Mouse (Mus musculus) liver, embryonic 15.5 days (tissue): ENCODE measurements at regions not wholly inside any gene's neighbourhood (a gene's known extent, or its start where the extent isn't known, plus 50 kb on each side); places are given as distances from the start of the nearest gene placed in this dataset.
"Not testable (repeated sequence)": the region's sequence is repeated elsewhere in the genome, so short reads cannot be mapped to it uniquely, and the experiment has no call there.

ENCODE experiments used
- ATAC-seq: fragments of 200-750 bp; cut with Nextera tagmentation; 2 replicates; pipeline ENCODE4 v1.8.0; 2017; ENCODE audit warnings: moderate number of reproducible peaks, mild to moderate bottlenecking, moderate library complexity; ENCODE audit not compliant: insufficient read depth
- H3K27ac ChIP-seq: fragments of 300-500 bp; sonication (generic); replicated peaks from 2 replicates; pipeline ENCODE4 v1.5.1; 2015; ENCODE audit warnings: mild to moderate bottlenecking, inconsistent platforms
- H3K27me3 ChIP-seq: fragments of 300-500 bp; sonication (generic); 2 replicates; pipeline ENCODE4 v1.6.1; 2015; ENCODE audit warnings: mild to moderate bottlenecking, inconsistent platforms
- H3K36me3 ChIP-seq: fragments of 300-500 bp; sonication (generic); replicated peaks from 2 replicates; pipeline ENCODE4 v1.6.1; 2015; ENCODE audit warnings: moderate library complexity, mild to moderate bottlenecking, inconsistent platforms
- H3K4me1 ChIP-seq: fragments of 300-500 bp; sonication (generic); replicated peaks from 2 replicates; pipeline ENCODE4 v1.6.1; 2015; ENCODE audit warnings: inconsistent platforms
- H3K4me2 ChIP-seq: fragments of 300-500 bp; sonication (generic); 2 replicates; pipeline ENCODE4 v1.6.1; 2015; ENCODE audit warnings: moderate library complexity, mild to moderate bottlenecking, inconsistent platforms
- H3K4me3 ChIP-seq: fragments of 300-500 bp; sonication (generic); replicated peaks from 2 replicates; pipeline ENCODE4 v1.5.1; 2015; ENCODE audit warnings: mild to moderate bottlenecking, inconsistent platforms
- H3K9ac ChIP-seq: fragments of 300-500 bp; sonication (generic); 2 replicates; pipeline ENCODE4 v1.6.1; 2015; ENCODE audit warnings: moderate library complexity, mild to moderate bottlenecking, inconsistent platforms
- H3K9me3 ChIP-seq: fragments of 300-500 bp; sonication (generic); replicated peaks from 2 replicates; pipeline ENCODE4 v1.6.1; 2016; ENCODE audit warnings: inconsistent platforms
- WGBS: fragments of 180-500 bp; shearing (Covaris S2); methylation state at CpG from one replicate; pipeline ENCODE4 v1.1.7; 2015; ENCODE audit warnings: mixed read lengths; ENCODE audit not compliant: insufficient replicate concordance; 5-methylcytosine and 5-hydroxymethylcytosine counted together

- not testable (repeated sequence) for H3K36me3 ChIP-seq, ATAC-seq, H3K4me1 ChIP-seq, H3K27ac ChIP-seq, H3K4me2 ChIP-seq, H3K4me3 ChIP-seq, H3K9me3 ChIP-seq, H3K27me3 ChIP-seq, H3K9ac ChIP-seq
- 37% methylated on average over 4 of the region's 4 CpGs for WGBS
These were observed 292.1 kb upstream of the Pkdcc start for GRCm38 (mm10) chr17:82922986-82923385.

GRCm38 (mm10) chr17:82925751-82926150, 289.3 kb upstream of the Pkdcc start:
- no peak overlapping the region for H3K27ac ChIP-seq
- H3K9ac ChIP-seq, result no peak overlapping the region
- no peak overlapping the region for H3K4me3 ChIP-seq
- H3K4me2 ChIP-seq, result no peak overlapping the region
- no peaks in the 10 kb centered on the region for H3K27me3 ChIP-seq
- 52% methylated on average over 2 of the region's 2 CpGs for WGBS
- no peaks in the 10 kb centered on the region for H3K36me3 ChIP-seq
- ATAC-seq, result no peak
- no peaks in the 10 kb centered on the region for H3K4me1 ChIP-seq
- no peaks in the 10 kb centered on the region for H3K9me3 ChIP-seq

- no peak overlapping the region for H3K9ac ChIP-seq
- no peaks in the 10 kb centered on the region for H3K36me3 ChIP-seq
- no peak overlapping the region for H3K4me3 ChIP-seq
- no peak for ATAC-seq
- H3K4me1 ChIP-seq, result no peaks in the 10 kb centered on the region
- no peaks in the 10 kb centered on the region for H3K27me3 ChIP-seq
- no peak overlapping the region for H3K4me2 ChIP-seq
- H3K9me3 ChIP-seq, result no peaks in the 10 kb centered on the region
- 69% methylated on average over 3 of the region's 3 CpGs for WGBS
- H3K27ac ChIP-seq, result no peak overlapping the region
These were observed 287.4 kb upstream of the Pkdcc start for GRCm38 (mm10) chr17:82927681-82928080.

GRCm38 (mm10) chr17:82929511-82929910, 285.6 kb upstream of the Pkdcc start:
- Histone ChIP-seq H3K27me3 (no peaks in the 10 kb centered on the region), H3K9ac (no peak overlapping the region), H3K4me1 (no peaks in the 10 kb centered on the region), H3K36me3 (no peaks in the 10 kb centered on the region), H3K4me2 (no peak overlapping the region), H3K4me3 (no peak overlapping the region), H3K9me3 (no peaks in the 10 kb centered on the region), H3K27ac (no peak overlapping the region)
- 56% methylated on average over 3 of the region's 3 CpGs for WGBS
- no peak for ATAC-seq

DNA sequence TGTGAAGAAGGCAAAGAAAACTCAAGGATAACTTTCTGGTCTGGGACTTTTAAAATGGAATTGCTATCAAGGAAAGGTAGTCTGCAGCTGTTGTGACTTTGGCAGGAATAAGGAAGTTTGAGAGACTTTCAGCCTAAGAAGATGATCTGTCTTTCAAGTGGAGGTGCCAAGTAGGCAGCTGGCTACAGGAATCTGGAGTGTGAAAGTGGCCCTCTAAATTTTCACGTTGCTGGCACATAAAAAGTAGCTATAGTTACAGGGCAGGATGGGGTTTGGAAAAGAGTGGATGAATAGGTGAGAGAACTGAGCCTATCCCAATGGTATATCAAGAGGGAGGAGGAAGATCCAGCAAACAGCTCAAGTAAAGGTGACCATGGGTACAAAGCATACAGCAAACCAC, 284.4 kb upstream of the Pkdcc start:
- Histone ChIP-seq H3K4me3 (no peak overlapping the region), H3K9ac (no peak overlapping the region), H3K9me3 (no peaks in the 10 kb centered on the region), H3K27ac (no peak overlapping the region), H3K4me2 (no peak overlapping the region), H3K4me1 (no peaks in the 10 kb centered on the region), H3K36me3 (no peaks in the 10 kb centered on the region), H3K27me3 (no peaks in the 10 kb centered on the region)
- 8% methylated on average over 1 of the region's 1 CpGs for WGBS
- no peak for ATAC-seq

DNA sequence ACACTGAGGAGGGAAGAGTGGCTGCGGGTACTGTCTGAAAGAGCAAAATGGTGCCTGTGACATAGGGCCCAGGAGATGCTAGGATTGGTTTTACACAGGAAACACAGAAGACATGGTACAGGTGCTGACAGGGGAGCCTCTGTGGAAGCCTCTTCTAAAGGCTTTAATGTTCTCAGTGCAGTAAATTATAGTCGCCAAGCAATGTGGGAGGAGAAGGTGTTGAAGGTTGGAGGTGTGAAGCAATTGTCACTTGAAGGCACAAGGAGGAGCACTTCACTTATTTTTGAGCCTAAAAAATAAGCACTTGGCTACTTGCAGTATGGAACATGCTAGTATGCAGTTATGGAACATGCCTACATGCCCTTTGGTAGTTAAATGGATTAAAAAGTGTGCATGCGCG, 283.6 kb upstream of the Pkdcc start:
- Histone ChIP-seq H3K27me3 (no peaks in the 10 kb centered on the region), H3K9me3 (no peaks in the 10 kb centered on the region), H3K27ac (no peak overlapping the region), H3K4me1 (no peaks in the 10 kb centered on the region), H3K4me3 (no peak overlapping the region), H3K4me2 (no peak overlapping the region), H3K36me3 (no peaks in the 10 kb centered on the region), H3K9ac (no peak overlapping the region)
- WGBS, result 67% methylated on average over 4 of the region's 4 CpGs
- ATAC-seq, result no peak

DNA sequence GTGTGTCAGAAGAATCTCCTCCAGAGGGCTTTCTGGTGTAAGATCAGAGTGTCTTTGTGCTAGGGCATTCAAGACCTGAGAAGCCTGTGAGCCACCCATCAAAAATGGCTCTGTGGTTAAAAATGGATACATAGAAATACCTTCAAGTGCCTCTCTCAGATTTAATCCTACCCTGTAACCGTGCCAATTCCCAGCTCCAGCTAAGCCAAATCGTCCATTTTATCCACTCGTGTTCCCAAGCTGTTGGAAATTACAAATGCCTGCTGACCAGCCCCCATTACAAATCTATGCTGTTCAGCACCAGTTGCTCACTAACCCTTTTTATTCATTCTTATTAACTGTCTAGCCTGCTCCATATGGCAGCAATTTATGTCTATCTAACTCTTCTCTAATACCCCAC, 278.3 kb upstream of the Pkdcc start:
- H3K9me3 ChIP-seq, result no peaks in the 10 kb centered on the region
- H3K27ac ChIP-seq, result no peak overlapping the region
- H3K36me3 ChIP-seq, result no peaks in the 10 kb centered on the region
- no peaks in the 10 kb centered on the region for H3K4me1 ChIP-seq
- no peaks in the 10 kb centered on the region for H3K27me3 ChIP-seq
- no peak overlapping the region for H3K4me3 ChIP-seq
- 50% methylated on average over 3 of the region's 3 CpGs for WGBS
- no peak for ATAC-seq
- no peak overlapping the region for H3K4me2 ChIP-seq
- no peak overlapping the region for H3K9ac ChIP-seq

GRCm38 (mm10) chr17:82946083-82946482, 269.0 kb upstream of the Pkdcc start:
- no peak for ATAC-seq
- H3K9me3 ChIP-seq, result no peaks in the 10 kb centered on the region
- H3K4me1 ChIP-seq, result no peaks in the 10 kb centered on the region
- H3K4me3 ChIP-seq, result no peak overlapping the region
- no peak overlapping the region for H3K27ac ChIP-seq
- no peaks in the 10 kb centered on the region for H3K36me3 ChIP-seq
- H3K9ac ChIP-seq, result no peak overlapping the region
- 43% methylated on average over 4 of the region's 4 CpGs for WGBS
- no peak overlapping the region for H3K4me2 ChIP-seq
- no peaks in the 10 kb centered on the region for H3K27me3 ChIP-seq

DNA sequence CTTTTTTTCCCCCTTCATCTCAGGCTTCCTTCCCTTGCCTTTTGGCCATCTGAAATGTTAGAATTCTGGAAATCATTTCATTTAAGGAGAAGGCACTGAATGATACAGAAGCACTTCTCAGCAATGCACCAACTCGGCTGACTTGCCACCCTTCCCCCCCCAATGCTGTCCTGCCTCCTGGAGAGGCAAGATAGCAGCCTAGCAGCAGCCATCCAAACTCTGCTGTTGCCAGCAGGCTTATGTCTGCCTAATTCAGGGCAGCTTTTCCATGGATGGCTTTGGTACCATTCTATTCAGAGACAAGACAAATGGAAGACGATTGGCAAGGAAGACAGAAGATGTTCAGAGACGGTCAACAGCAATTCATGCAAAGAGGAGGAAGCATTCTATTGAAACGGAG, 265.3 kb upstream of the Pkdcc start:
- Histone ChIP-seq H3K4me3 (no peak overlapping the region), H3K27me3 (no peaks in the 10 kb centered on the region), H3K9ac (no peak overlapping the region), H3K27ac (no peak overlapping the region), H3K9me3 (no peaks in the 10 kb centered on the region), H3K4me1 (no peaks in the 10 kb centered on the region), H3K36me3 (no peaks in the 10 kb centered on the region), H3K4me2 (no peak overlapping the region)
- WGBS, result 58% methylated on average over 4 of the region's 4 CpGs
- ATAC-seq, result no peak

GRCm38 (mm10) chr17:82950268-82950667, 264.8 kb upstream of the Pkdcc start:
- WGBS, result 77% methylated on average over 14 of the region's 14 CpGs
- Histone ChIP-seq H3K27ac (no peak overlapping the region), H3K4me1 (no peaks in the 10 kb centered on the region), H3K9me3 (no peaks in the 10 kb centered on the region), H3K27me3 (no peaks in the 10 kb centered on the region), H3K9ac (no peak overlapping the region), H3K36me3 (no peaks in the 10 kb centered on the region), H3K4me3 (no peak overlapping the region), H3K4me2 (no peak overlapping the region)
- ATAC-seq, result no peak

DNA sequence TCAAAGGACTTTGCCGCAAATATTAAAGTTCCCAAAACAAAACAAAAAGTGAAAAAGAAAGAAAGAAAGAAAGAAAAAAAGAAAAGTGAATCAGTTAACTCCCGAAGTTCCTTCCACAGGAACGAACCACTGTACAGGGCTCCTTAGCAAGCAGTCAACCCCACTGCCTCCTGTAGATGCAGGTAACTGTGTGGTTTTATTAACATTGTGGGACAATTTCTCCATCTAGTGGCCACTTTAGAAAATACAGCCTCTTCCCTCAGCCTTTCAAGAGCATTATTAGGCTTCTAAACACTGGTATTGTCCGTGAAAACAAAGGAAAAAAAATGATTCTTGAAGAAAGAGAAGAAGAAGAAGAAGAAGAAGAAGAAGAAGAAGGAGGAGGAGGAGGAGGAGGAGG, 257.7 kb upstream of the Pkdcc start:
- H3K4me1 ChIP-seq, result no peaks in the 10 kb centered on the region
- H3K27ac ChIP-seq, result no peak overlapping the region
- no peak for ATAC-seq
- H3K9ac ChIP-seq, result no peak overlapping the region
- H3K4me3 ChIP-seq, result no peak overlapping the region
- no peaks in the 10 kb centered on the region for H3K9me3 ChIP-seq
- H3K4me2 ChIP-seq, result no peak overlapping the region
- no peaks in the 10 kb centered on the region for H3K27me3 ChIP-seq
- no peaks in the 10 kb centered on the region for H3K36me3 ChIP-seq
- 38% methylated on average over 4 of the region's 4 CpGs for WGBS

DNA sequence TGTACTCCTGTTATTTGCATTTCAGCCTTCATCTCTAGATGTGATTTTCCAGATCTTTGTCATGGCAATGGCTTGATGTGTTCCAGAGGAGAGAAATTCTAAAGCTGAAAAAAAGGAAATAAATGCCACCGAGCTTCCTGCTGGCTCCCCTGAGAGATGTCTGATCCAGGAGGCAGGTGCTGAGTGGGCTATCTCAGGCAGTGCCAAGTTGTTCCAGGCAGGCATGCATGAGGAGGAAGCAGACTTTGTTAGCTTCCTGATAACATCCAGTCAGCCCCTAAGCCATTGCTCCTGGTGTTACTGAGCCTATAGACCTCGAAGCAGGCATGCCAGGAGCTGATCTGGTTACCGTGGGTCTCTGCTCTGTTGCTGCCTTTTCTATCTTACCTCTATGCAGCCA, 251.7 kb upstream of the Pkdcc start:
- Histone ChIP-seq H3K9me3 (no peaks in the 10 kb centered on the region), H3K27me3 (no peaks in the 10 kb centered on the region), H3K27ac (no peak overlapping the region), H3K9ac (no peak overlapping the region), H3K4me2 (no peak overlapping the region), H3K4me1 (no peaks in the 10 kb centered on the region), H3K4me3 (no peak overlapping the region), H3K36me3 (no peaks in the 10 kb centered on the region)
- 41% methylated on average over 3 of the region's 3 CpGs for WGBS
- no peak for ATAC-seq
